Mouse (Mus musculus) neural tube, embryonic 11.5 days (tissue): ENCODE data around the gene Otog. TPM values are rescaled to one million over a fixed set of nuclear protein-coding genes. Genes with fewer than 3 reads are reported as not detected.

ENCODE experiments used
- ATAC-seq: fragments of 200-750 bp; cut with Nextera tagmentation; 2 replicates; pipeline ENCODE4 v1.8.0; 2017; ENCODE audit warnings: moderate number of reproducible peaks, mild to moderate bottlenecking, moderate TSS enrichment, moderate library complexity; ENCODE audit not compliant: insufficient read depth, low FRiP score, low TSS enrichment
- DNase-seq: peaks from one replicate; pipeline ENCODE4 v3.0.0-alpha.2; 2015; ENCODE audit warnings: low spot score
- H3K27ac ChIP-seq: fragments of 300-500 bp; sonication (generic); 2 replicates; pipeline ENCODE4 v1.5.1; 2014; ENCODE audit warnings: low read depth, mild to moderate bottlenecking, low read length
- H3K27me3 ChIP-seq: fragments of 300-500 bp; sonication (generic); 2 replicates; pipeline ENCODE4 v1.6.1; 2014; ENCODE audit warnings: mild to moderate bottlenecking, low read length, mixed read lengths; ENCODE audit not compliant: control insufficient read depth, insufficient read depth
- H3K36me3 ChIP-seq: fragments of 300-500 bp; sonication (generic); 2 replicates; pipeline ENCODE4 v1.6.1; 2014; ENCODE audit warnings: mild to moderate bottlenecking, low read length, moderate library complexity, mixed read lengths; ENCODE audit not compliant: control insufficient read depth, insufficient read depth
- H3K4me1 ChIP-seq: fragments of 300-500 bp; sonication (generic); 2 replicates; pipeline ENCODE4 v1.6.1; 2014; ENCODE audit warnings: low read length, mixed read lengths; ENCODE audit not compliant: control insufficient read depth, insufficient read depth
- H3K4me2 ChIP-seq: fragments of 300-500 bp; sonication (generic); 2 replicates; pipeline ENCODE4 v1.6.1; 2014; ENCODE audit warnings: low read depth, mild to moderate bottlenecking, moderate library complexity
- H3K4me3 ChIP-seq: fragments of 300-500 bp; sonication (generic); 2 replicates; pipeline ENCODE4 v1.5.1; 2014; ENCODE audit warnings: low read depth, low read length
- H3K9ac ChIP-seq: fragments of 300-500 bp; sonication (generic); 2 replicates; pipeline ENCODE4 v1.6.1; 2014; ENCODE audit warnings: mild to moderate bottlenecking, low read length
- H3K9me3 ChIP-seq: fragments of 300-500 bp; sonication (generic); 2 replicates; pipeline ENCODE4 v1.6.1; 2016; ENCODE audit warnings: low read length; ENCODE audit not compliant: control insufficient read depth
- WGBS: fragments of 180-500 bp; shearing (Covaris S2); extraction: QIAGEN DNeasy Blood & Tissue Kit; methylation state at CpG from one replicate; pipeline ENCODE4 v1.1.7; 2014; 5-methylcytosine and 5-hydroxymethylcytosine counted together
- polyA plus RNA-seq: library from polyadenylated mRNA; unstranded; fragments of >200 nt; fragmentation: Nextera tagmentation; extraction: Ambion mirVana; gene quantifications from 2 replicates; pipeline ENCODE4 v1.2.1, GENCODE M21; 2014

Otog gene
- polyA plus RNA-seq, 1 experiment from 2014 or later = not detected

- H3K9me3 ChIP-seq = no peaks in the 10 kb centered on the region
- no peak for ATAC-seq
- no peak overlapping the region for H3K4me2 ChIP-seq
- WGBS = 63% methylated on average over 8 of the region's 8 CpGs
- no peak overlapping the region for H3K9ac ChIP-seq
- H3K27ac ChIP-seq = no peak overlapping the region
- no peaks in the 10 kb centered on the region for H3K36me3 ChIP-seq
- no peaks in the 10 kb centered on the region for H3K4me1 ChIP-seq
- H3K4me3 ChIP-seq = no peak overlapping the region
- no peak for DNase-seq
- H3K27me3 ChIP-seq = peaks cover 20% of the 10 kb centered on the region
These were observed 112.4 kb downstream of the Otog start for GRCm38 (mm10) chr7:46353216-46353615.

- no peak overlapping the region for H3K9ac ChIP-seq
- H3K4me1 ChIP-seq = no peaks in the 10 kb centered on the region
- peaks cover 15% of the 10 kb centered on the region for H3K27me3 ChIP-seq
- no peaks in the 10 kb centered on the region for H3K9me3 ChIP-seq
- 73% methylated on average over 4 of the region's 4 CpGs for WGBS
- no peak overlapping the region for H3K4me2 ChIP-seq
- DNase-seq (no peak), ATAC-seq (no peak)
- H3K4me3 ChIP-seq = no peak overlapping the region
- H3K27ac ChIP-seq = no peak overlapping the region
- no peaks in the 10 kb centered on the region for H3K36me3 ChIP-seq
These were observed 113.1 kb downstream of the Otog start for GRCm38 (mm10) chr7:46353875-46354274.

Other genes starting within 250 kb of the Otog start
- gene Abcc6, start 210.7 kb upstream of the Otog start, polyA plus RNA-seq = 0.15 and 0.20 TPM in 2 replicates
- gene Nomo1, start 207.3 kb upstream of the Otog start, polyA plus RNA-seq = 18.0 and 19.2 TPM in 2 replicates
- 0.31 and 0.69 TPM in 2 replicates for gene Kcnj11, start 140.2 kb upstream of the Otog start, polyA plus RNA-seq
- 4.3 and 5.3 TPM in 2 replicates for gene Abcc8, start 61.0 kb upstream of the Otog start, polyA plus RNA-seq
- gene Ush1c, start 2.5 kb upstream of the Otog start, polyA plus RNA-seq = 2.8 and 3.1 TPM in 2 replicates
- 10.0 and 15.0 TPM in 2 replicates for gene Myod1, start 135.5 kb downstream of the Otog start, polyA plus RNA-seq
- 1.6 and 3.7 TPM in 2 replicates for gene Kcnc1, start 155.5 kb downstream of the Otog start, polyA plus RNA-seq